Mouse (Mus musculus) testis, adult 2 months (tissue): ENCODE measurements around the gene Fastk. TPM values are rescaled to one million over a fixed set of nuclear protein-coding genes. Genes with fewer than 3 reads are reported as not detected.
A peak's percentile ranks its signal among the peaks of the same experiment; 100 is the strongest.

Experiments used
- H3K27ac ChIP-seq: fragments of 200-500 bp; 2 replicates; pipeline ENCODE4 v1.5.1; 2012; ENCODE audit warnings: low read depth, low read length; ENCODE audit not compliant: control insufficient read depth, insufficient read depth
- H3K27me3 ChIP-seq: fragments of 200-500 bp; 2 replicates; pipeline ENCODE4 v1.6.1; 2012; ENCODE audit warnings: mild to moderate bottlenecking, low read length, moderate library complexity; ENCODE audit not compliant: control insufficient read depth, insufficient read depth
- H3K36me3 ChIP-seq: fragments of 200-500 bp; 2 replicates; pipeline ENCODE4 v1.6.1; 2012; ENCODE audit warnings: mild to moderate bottlenecking, low read length; ENCODE audit not compliant: control insufficient read depth, insufficient read depth
- H3K4me1 ChIP-seq: fragments of 200-500 bp; 2 replicates; pipeline ENCODE4 v1.6.1; 2012; ENCODE audit warnings: low read length; ENCODE audit not compliant: control insufficient read depth, insufficient read depth
- H3K4me3 ChIP-seq: fragments of 200-500 bp; 2 replicates; pipeline ENCODE4 v1.5.1; 2012; ENCODE audit warnings: low read depth, mild to moderate bottlenecking, low read length, moderate library complexity, mixed read lengths; ENCODE audit not compliant: control insufficient read depth
- CTCF ChIP-seq: fragments of 200-500 bp; IDR thresholded peaks from 2 replicates; pipeline ENCODE4 v1.5.1; 2012; ENCODE audit warnings: low read depth, mild to moderate bottlenecking, inconsistent platforms, low read length, moderate library complexity; ENCODE audit not compliant: control insufficient read depth, insufficient read depth, insufficient replicate concordance
- POLR2A ChIP-seq: fragments of 200-500 bp; IDR thresholded peaks from 2 replicates; pipeline ENCODE4 v1.6.1; 2012; ENCODE audit warnings: low read depth, mild to moderate bottlenecking, inconsistent platforms, low read length, moderate library complexity; ENCODE audit not compliant: control insufficient read depth
- polyA plus RNA-seq: library from polyadenylated mRNA; depleted of rRNA; stranded (reverse); fragments of >200 nt; gene quantifications from 2 replicates; pipeline ENCODE4 v1.2.3, GENCODE M21; 2012; rRNA removed

Gene Fastk
- 243 and 247 TPM in 2 replicates for polyA plus RNA-seq

- TF ChIP-seq POLR2A, result peak; percentile 91
- TF ChIP-seq CTCF, result no peak
- Histone ChIP-seq H3K4me3 (peak within 1 kb of the TSS; percentile 96), H3K27ac (peak within 1 kb of the TSS; percentile 84), H3K27me3 (no peaks in the 10 kb centered on the region), H3K4me1 (peaks cover 27% of the 10 kb centered on the region), H3K36me3 (peaks cover 2% of the 10 kb centered on the region; the same call in 1 of the 2 replicates)
These were observed at the start of gene Fastk for GRCm38 (mm10) chr5:24444746-24445427. TSS of gene Fastk (minus strand) at chr5:24445287.

- no peak for TF ChIP-seq POLR2A
- TF ChIP-seq CTCF, result no peak
- no peaks in the 10 kb centered on the region for H3K36me3 ChIP-seq
- H3K27ac ChIP-seq, result no peak overlapping the region
These were observed 47.6 kb upstream of the Fastk start for GRCm38 (mm10) chr5:24492546-24493285.

GRCm38 (mm10) chr5:24490413-24490920 is 45.4 kb upstream of the Fastk start:
- no peaks in the 10 kb centered on the region for H3K36me3 ChIP-seq
- H3K4me1 ChIP-seq, result no peaks in the 10 kb centered on the region
- no peak overlapping the region for H3K4me3 ChIP-seq
- H3K27me3 ChIP-seq, result no peaks in the 10 kb centered on the region
- TF ChIP-seq POLR2A (no peak), CTCF (no peak)
- no peak overlapping the region for H3K27ac ChIP-seq

More at GRCm38 (mm10) chr5:24492546-24493285, 47.6 kb upstream of the Fastk start:
- no peaks in the 10 kb centered on the region for H3K4me1 ChIP-seq
- H3K27me3 ChIP-seq, result no peaks in the 10 kb centered on the region
- H3K4me3 ChIP-seq, result no peak overlapping the region

GRCm38 (mm10) chr5:24486738-24487137 is 41.7 kb upstream of the Fastk start:
- H3K27me3 ChIP-seq, result no peaks in the 10 kb centered on the region
- H3K27ac ChIP-seq, result no peak overlapping the region
- no peaks in the 10 kb centered on the region for H3K36me3 ChIP-seq
- H3K4me1 ChIP-seq, result no peaks in the 10 kb centered on the region
- H3K4me3 ChIP-seq, result no peak overlapping the region
- TF ChIP-seq CTCF, result no peak

- H3K36me3 ChIP-seq, result no peaks in the 10 kb centered on the region
- H3K27ac ChIP-seq, result no peak overlapping the region
- H3K4me3 ChIP-seq, result no peak overlapping the region
- TF ChIP-seq CTCF (peak; percentile 88), POLR2A (no peak)
- no peaks in the 10 kb centered on the region for H3K27me3 ChIP-seq
- H3K4me1 ChIP-seq, result no peaks in the 10 kb centered on the region
These were observed 41.0 kb upstream of the Fastk start for GRCm38 (mm10) chr5:24486097-24486496.

- Histone ChIP-seq H3K27me3 (no peaks in the 10 kb centered on the region), H3K27ac (no peak overlapping the region), H3K36me3 (no peaks in the 10 kb centered on the region), H3K4me1 (no peaks in the 10 kb centered on the region), H3K4me3 (no peak overlapping the region)
- no peak for TF ChIP-seq POLR2A
- no peak for TF ChIP-seq CTCF
These were observed 39.9 kb upstream of the Fastk start for GRCm38 (mm10) chr5:24484963-24485362.

- H3K4me1 ChIP-seq, result no peaks in the 10 kb centered on the region
- H3K4me3 ChIP-seq, result no peak overlapping the region
- H3K27me3 ChIP-seq, result no peaks in the 10 kb centered on the region
- H3K36me3 ChIP-seq, result no peaks in the 10 kb centered on the region
- H3K27ac ChIP-seq, result no peak overlapping the region
- TF ChIP-seq POLR2A, result no peak
- peak; percentile 64; the same call in 1 of the 2 replicates for TF ChIP-seq CTCF
These were observed 38.2 kb upstream of the Fastk start for GRCm38 (mm10) chr5:24483326-24483725.
